Mouse (Mus musculus) gastrocnemius, postnatal 10 days (tissue): ENCODE results near the gene Fam216b. TPM values are rescaled to one million over a fixed set of nuclear protein-coding genes. Genes with fewer than 3 reads are reported as not detected.

ENCODE experiments used
- DNase-seq: peaks from one replicate; pipeline ENCODE4 v3.0.0; 2021; ENCODE audit warnings: mixed read lengths
- long read RNA-seq, 2 experiments: library from polyadenylated mRNA; stranded (forward); transcript quantifications; one replicate each; pipeline ENCODE4 v2.0.0; 2021
- total RNA-seq, 2 experiments: library from RNA; stranded (reverse); gene quantifications; 2 replicates each; pipeline ENCODE4 v1.2.3; 2021

Fam216b gene
- total RNA-seq, result not detected
- long read RNA-seq, experiment 1, result 0 reads
- long read RNA-seq, experiment 2, result 0 reads

- no peak for DNase-seq
These were observed at the start of gene Fam216b for GRCm38 (mm10) chr14:78088907-78089306. Gene Fam216b, minus strand, starts transcription at chr14:78089007.

GRCm38 (mm10) chr14:78132368-78133052, 43.7 kb upstream of the Fam216b start:
- DNase-seq, result no peak

- DNase-seq, result no peak
These were observed 37.9 kb upstream of the Fam216b start for GRCm38 (mm10) chr14:78126670-78127069.

- DNase-seq, result no peak
These were observed 31.5 kb upstream of the Fam216b start for GRCm38 (mm10) chr14:78120286-78120685.

- no peak for DNase-seq
These were observed 30.8 kb upstream of the Fam216b start for GRCm38 (mm10) chr14:78119449-78120200.

GRCm38 (mm10) chr14:78117671-78118070, 28.9 kb upstream of the Fam216b start:
- no peak for DNase-seq

- no peak for DNase-seq
These were observed 28.5 kb upstream of the Fam216b start for GRCm38 (mm10) chr14:78117268-78117667.

GRCm38 (mm10) chr14:78112466-78112865, 23.7 kb upstream of the Fam216b start:
- no peak for DNase-seq

- DNase-seq, result no peak
These were observed 22.1 kb upstream of the Fam216b start for GRCm38 (mm10) chr14:78110871-78111270.

GRCm38 (mm10) chr14:78109419-78109818, 20.6 kb upstream of the Fam216b start:
- no peak for DNase-seq

GRCm38 (mm10) chr14:78108388-78108787, 19.6 kb upstream of the Fam216b start:
- no peak for DNase-seq

GRCm38 (mm10) chr14:78089591-78089990, 784 bp upstream of the Fam216b start:
- DNase-seq, result no peak

- no peak for DNase-seq
These were observed 5.3 kb downstream of the Fam216b start for GRCm38 (mm10) chr14:78083465-78083864.

GRCm38 (mm10) chr14:78077508-78077907, 11.3 kb downstream of the Fam216b start:
- no peak for DNase-seq

GRCm38 (mm10) chr14:78065938-78066710, 22.7 kb downstream of the Fam216b start:
- no peak for DNase-seq

GRCm38 (mm10) chr14:78062484-78062883, 26.3 kb downstream of the Fam216b start:
- DNase-seq, result no peak

- no peak for DNase-seq
These were observed 28.2 kb downstream of the Fam216b start for GRCm38 (mm10) chr14:78060609-78060951.

GRCm38 (mm10) chr14:78059878-78060608, 28.8 kb downstream of the Fam216b start:
- no peak for DNase-seq

GRCm38 (mm10) chr14:78057362-78057761, 31.4 kb downstream of the Fam216b start:
- DNase-seq, result no peak

- no peak for DNase-seq
These were observed 32.4 kb downstream of the Fam216b start for GRCm38 (mm10) chr14:78056371-78056770.

- DNase-seq, result no peak
These were observed 40.1 kb downstream of the Fam216b start for GRCm38 (mm10) chr14:78048674-78049073.

GRCm38 (mm10) chr14:78048258-78048657, 40.5 kb downstream of the Fam216b start:
- no peak for DNase-seq
